Mouse (Mus musculus) granulocyte monocyte progenitor cell, adult 5-6 weeks (primary cell): Measurements from ENCODE around the gene Dnhd1. TPM values are rescaled to one million over a fixed set of nuclear protein-coding genes. Genes with fewer than 3 reads are reported as not detected.

ENCODE experiments used
- ATAC-seq: replicated peaks from 2 replicates; pipeline ENCODE4 v1.8.0; 2016; ENCODE audit warnings: mild to moderate bottlenecking, moderate TSS enrichment, inconsistent platforms; ENCODE audit not compliant: poor library complexity, severe bottlenecking
- total RNA-seq, 2 experiments: library from RNA; stranded (forward) in 1 of 2; stranded (reverse) in 1 of 2; fragments of 200-712, 200-1000 nt in 1 of 2; fragments of >200 nt in 1 of 2; fragmentation: Nextera tagmentation in 1 of 2; gene quantifications; 2 replicates each; pipeline ENCODE4 v1.2.3; 2014 to 2017

The Dnhd1 gene
- 0.45 and 3.7 TPM in 2 replicates for total RNA-seq (2014; fragmentation: Nextera tagmentation)
- 0.13 and 1.2 TPM in 2 replicates for total RNA-seq (2017)

- ATAC-seq: peak; percentile 97
Measured at GRCm38 (mm10) chr7:105650639-105651435, at the start of gene Dnhd1. Gene Dnhd1, plus strand, starts transcription at chr7:105650827.

- peak; percentile 92 for ATAC-seq
Measured at GRCm38 (mm10) chr7:105602860-105603623, 47.6 kb upstream of the Dnhd1 start.

GRCm38 (mm10) chr7:105608467-105608866, 42.2 kb upstream of the Dnhd1 start:
- peak; percentile 83 for ATAC-seq

- no peak for ATAC-seq
Measured at GRCm38 (mm10) chr7:105611767-105612166, 38.9 kb upstream of the Dnhd1 start.

- ATAC-seq: no peak
Measured at GRCm38 (mm10) chr7:105614400-105614799, 36.2 kb upstream of the Dnhd1 start.

- ATAC-seq: no peak
Measured at GRCm38 (mm10) chr7:105615720-105616119, 34.9 kb upstream of the Dnhd1 start.

- ATAC-seq: no peak
Measured at GRCm38 (mm10) chr7:105616561-105616960, 34.1 kb upstream of the Dnhd1 start.

- no peak for ATAC-seq
Measured at GRCm38 (mm10) chr7:105617810-105618209, 32.8 kb upstream of the Dnhd1 start.

- ATAC-seq: no peak
Measured at GRCm38 (mm10) chr7:105619701-105620100, 30.9 kb upstream of the Dnhd1 start.

GRCm38 (mm10) chr7:105621053-105621452, 29.6 kb upstream of the Dnhd1 start:
- no peak for ATAC-seq

GRCm38 (mm10) chr7:105621646-105622292, 28.9 kb upstream of the Dnhd1 start:
- ATAC-seq: no peak

GRCm38 (mm10) chr7:105625397-105625796, 25.2 kb upstream of the Dnhd1 start:
- ATAC-seq: no peak

GRCm38 (mm10) chr7:105628633-105629032, 22.0 kb upstream of the Dnhd1 start:
- ATAC-seq: peak; percentile 52

GRCm38 (mm10) chr7:105632551-105632972, 18.1 kb upstream of the Dnhd1 start:
- ATAC-seq: 0 out of 2 replicates have a peak, but pooled peaks have one; percentile 2

- ATAC-seq: peak; percentile 73
Measured at GRCm38 (mm10) chr7:105633127-105633800, 17.4 kb upstream of the Dnhd1 start, which contains the start of gene Trim3. Gene Trim3, minus strand, starts transcription at chr7:105633571.

- no peak for ATAC-seq
Measured at GRCm38 (mm10) chr7:105633801-105634135, 16.9 kb upstream of the Dnhd1 start.

GRCm38 (mm10) chr7:105634272-105634920, 16.2 kb upstream of the Dnhd1 start:
- ATAC-seq: no peak

GRCm38 (mm10) chr7:105635726-105636125, 14.9 kb upstream of the Dnhd1 start:
- ATAC-seq: no peak

- ATAC-seq: no peak
Measured at GRCm38 (mm10) chr7:105638776-105639175, 11.9 kb upstream of the Dnhd1 start.

- ATAC-seq: no peak
Measured at GRCm38 (mm10) chr7:105639304-105639703, 11.3 kb upstream of the Dnhd1 start.
